Mouse (Mus musculus) brain, embryonic 18.5 days (tissue): ENCODE measurements around the gene Vps54.
"Not testable (repeated sequence)": the region's sequence is repeated elsewhere in the genome, so short reads cannot be mapped to it uniquely, and the experiment has no call there.

Experiments used
- DNase-seq: peaks from one replicate; pipeline ENCODE4 v3.0.0-alpha.2; 2012; ENCODE audit warnings: low read depth, low spot score

Gene Vps54

GRCm38 (mm10) chr11:21241351-21241750 lies 2.3 kb downstream of the Vps54 start:
- no peak for DNase-seq

GRCm38 (mm10) chr11:21247203-21247865 lies 8.3 kb downstream of the Vps54 start:
- DNase-seq = no peak

- DNase-seq = no peak
These were observed 8.9 kb downstream of the Vps54 start for GRCm38 (mm10) chr11:21247940-21248339.

GRCm38 (mm10) chr11:21250366-21250765 lies 11.3 kb downstream of the Vps54 start:
- no peak for DNase-seq

DNA sequence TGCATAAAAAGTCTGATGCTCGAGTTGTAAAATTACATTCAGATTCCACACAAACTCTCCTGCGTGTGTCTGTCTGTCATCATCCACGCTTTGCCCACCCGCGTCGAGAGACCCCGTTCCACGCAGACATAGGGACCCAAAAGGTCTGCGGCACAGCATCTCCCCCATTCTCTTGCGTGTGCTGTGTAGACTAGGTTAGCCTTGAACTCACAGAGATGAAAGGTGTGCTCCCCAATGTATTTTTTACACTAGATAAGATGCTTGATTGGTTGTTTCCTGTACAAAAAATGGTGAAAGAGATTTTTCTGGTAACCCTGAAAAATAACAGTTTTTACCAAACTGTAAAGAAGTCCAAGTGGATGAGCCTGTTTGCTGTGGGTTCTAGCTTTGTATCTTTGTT lies 19.5 kb downstream of the Vps54 start:
- DNase-seq = not testable (repeated sequence)

GRCm38 (mm10) chr11:21265423-21265822 lies 26.3 kb downstream of the Vps54 start:
- no peak for DNase-seq

DNA sequence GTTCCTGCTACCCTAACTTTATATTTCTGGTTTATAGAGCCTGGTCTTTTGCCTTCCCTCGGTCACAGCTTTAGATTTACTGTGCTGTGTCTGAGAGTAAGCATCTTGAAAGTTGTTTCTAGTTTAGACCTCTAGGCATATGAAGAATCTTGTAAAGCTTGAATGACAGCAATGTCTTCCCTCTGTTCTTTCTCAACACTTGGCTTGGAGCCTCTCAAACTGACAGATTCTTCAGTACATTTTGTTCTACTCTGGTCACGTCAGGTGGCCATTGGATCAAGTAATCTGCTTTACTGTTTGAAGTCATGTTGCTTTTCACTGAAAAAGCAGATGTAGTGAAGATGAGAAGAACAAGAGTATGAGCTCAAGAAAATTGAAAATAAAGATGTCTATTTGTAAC lies 37.1 kb downstream of the Vps54 start:
- DNase-seq = no peak

- no peak for DNase-seq
These were observed 47.3 kb downstream of the Vps54 start for GRCm38 (mm10) chr11:21286391-21286790.

- not testable (repeated sequence) for DNase-seq
These were observed 49.1 kb downstream of the Vps54 start for GRCm38 (mm10) chr11:21288153-21288552.

DNA sequence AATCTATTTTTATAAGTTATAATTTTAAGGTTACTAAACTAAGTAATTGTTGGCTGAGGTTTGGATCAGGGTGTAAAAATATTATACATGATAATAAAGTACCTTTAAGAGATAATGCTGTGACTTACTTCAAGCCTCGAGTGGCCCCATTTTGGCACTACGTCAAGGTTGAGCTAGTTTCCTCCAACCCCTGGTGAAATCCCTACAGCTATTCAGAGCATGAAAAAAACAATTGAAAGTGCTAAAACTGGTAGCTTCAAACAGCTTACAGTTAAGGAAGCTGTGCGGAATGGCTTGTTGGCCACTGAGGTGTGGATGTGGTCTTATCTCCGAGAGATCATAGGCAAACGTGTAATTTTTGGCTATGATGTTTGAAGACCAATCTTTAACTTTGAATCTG lies 56.4 kb downstream of the Vps54 start:
- DNase-seq = no peak

- no peak for DNase-seq
These were observed 64.5 kb downstream of the Vps54 start for GRCm38 (mm10) chr11:21303619-21304018.

- DNase-seq = no peak
These were observed 68.1 kb downstream of the Vps54 start for GRCm38 (mm10) chr11:21307078-21307668.

DNA sequence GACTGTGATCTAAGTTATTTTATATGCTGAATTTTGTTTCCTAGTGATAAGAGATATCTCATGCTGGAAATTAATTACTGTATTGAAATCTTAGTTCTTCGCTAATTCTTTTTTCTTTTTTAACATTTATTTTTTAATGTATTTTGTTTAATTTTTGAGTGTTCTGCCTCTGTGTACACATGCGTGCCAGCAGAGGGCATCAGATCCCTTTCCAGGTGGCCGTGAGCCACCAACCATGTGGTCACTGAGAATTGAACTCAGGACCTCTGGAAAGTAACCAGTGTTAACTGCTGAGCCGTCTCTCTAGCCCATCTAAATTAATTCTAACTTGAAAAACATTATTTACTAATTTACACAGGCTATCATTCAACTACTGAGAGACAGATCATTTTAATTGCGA lies 69.0 kb downstream of the Vps54 start:
- no peak for DNase-seq

- no peak for DNase-seq
These were observed 70.4 kb downstream of the Vps54 start for GRCm38 (mm10) chr11:21309516-21309915.

DNA sequence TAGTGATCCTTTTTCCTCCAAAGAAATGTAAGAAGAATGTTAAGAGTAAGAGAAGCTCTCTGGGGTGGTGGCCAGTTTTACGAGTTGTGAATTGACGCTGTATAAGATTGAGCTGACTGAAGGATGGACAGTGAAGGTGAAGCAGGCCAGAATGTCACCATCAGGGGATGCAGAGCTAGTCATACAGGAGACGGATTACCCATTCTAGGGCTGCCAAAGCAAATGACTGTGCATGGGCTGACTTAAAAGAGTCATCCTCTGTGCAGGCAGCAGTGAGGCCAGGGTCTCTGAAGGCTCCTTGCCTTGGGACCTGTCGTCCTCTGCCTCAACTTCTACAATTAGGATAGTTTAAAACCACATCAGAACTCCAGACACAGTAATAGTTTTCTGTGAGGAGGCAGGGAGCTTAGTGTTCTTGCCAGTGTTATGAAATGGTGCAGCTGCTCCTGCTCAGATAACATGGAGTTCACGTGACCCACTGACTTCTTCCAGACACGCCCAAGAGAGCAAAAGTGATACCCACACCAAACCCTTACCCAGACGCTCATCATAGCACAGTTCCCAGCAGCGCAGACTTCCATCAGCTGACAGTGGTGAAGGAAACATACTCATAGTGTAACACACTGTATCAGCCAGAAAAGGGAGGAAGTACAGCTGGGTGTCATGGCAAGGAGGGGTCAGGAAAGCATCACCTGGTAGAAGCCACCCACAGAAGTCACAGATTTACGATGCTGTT lies 75.0 kb downstream of the Vps54 start:
- DNase-seq = no peak

- no peak for DNase-seq
These were observed 82.5 kb downstream of the Vps54 start for GRCm38 (mm10) chr11:21321577-21321976.

DNA sequence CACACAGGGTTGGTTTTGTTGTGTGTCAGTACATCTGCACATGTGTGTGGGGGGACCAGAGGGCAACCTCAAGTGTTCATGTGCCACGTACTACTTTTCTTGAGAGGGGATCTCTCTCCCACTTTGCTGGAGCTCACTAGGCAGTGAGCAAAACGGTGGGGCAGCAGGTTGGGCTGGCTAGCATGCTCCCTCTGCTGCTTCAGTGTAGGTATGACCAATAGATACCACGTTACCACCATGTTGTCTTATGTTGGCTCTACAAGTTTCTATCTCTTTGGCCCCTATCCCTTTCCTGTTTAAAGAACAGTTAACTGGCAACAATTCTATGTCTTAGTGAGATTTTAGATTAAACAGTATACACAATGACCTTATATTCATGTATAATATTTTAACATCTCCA lies 83.3 kb downstream of the Vps54 start:
- no peak for DNase-seq

DNA sequence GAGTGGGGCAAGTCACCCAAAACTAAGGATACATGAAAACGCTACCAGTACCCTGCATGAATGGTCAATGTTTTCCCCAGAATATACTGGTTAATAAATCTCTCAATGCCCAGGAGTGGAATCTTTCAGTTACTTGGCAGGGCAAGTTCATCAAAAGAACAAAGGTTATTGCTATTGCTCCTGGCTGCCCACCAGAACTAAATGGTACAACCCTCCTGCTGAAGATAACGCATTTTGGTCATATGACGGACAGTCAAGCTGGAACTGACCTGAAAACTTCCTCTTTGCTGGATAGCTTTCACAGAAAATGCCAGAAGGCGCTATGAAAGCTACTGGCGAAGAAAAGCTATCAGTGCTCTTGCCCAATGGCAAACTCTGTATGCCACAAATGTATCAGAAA lies 86.7 kb downstream of the Vps54 start:
- no peak for DNase-seq

DNA sequence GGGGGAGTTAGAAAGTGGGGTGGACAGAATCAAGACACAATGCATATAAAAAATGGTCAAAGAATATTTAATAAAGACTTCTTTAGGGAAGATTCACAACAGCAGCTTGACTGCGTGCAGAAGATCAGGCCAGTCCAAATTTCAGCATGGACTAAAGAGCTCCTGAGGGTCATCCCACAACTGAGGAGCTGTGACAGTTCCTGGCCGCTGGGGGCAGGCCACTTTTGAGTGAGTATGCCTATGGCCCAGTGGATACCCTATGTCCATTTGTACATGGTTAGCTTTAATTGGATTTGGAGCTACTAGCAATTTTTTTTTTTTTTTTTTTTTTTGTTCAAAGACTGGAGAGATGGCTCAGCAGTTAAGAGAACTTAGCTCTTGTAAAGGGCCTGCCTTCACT lies 87.7 kb downstream of the Vps54 start:
- DNase-seq = no peak

GRCm38 (mm10) chr11:21327486-21327885 lies 88.4 kb downstream of the Vps54 start:
- DNase-seq = no peak

DNA sequence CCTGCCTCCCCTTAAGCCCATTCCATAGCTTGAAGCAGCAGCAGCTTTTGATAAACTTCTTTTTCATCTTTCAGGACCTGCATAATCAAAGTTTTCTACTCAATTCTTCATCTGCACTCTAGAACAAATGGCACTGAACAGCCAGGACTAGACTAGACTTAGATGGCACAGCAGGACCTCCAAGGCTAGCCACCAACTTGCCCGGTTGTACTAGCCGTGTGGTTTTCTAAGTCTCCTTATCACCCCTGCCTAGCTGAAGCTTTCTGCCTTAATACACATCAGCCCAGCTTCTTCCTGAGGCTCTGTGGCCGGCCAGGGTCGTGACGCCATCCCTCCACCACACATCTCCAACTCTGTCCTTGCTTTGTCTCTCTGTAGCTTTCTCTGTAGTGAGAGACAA lies 89.1 kb downstream of the Vps54 start:
- DNase-seq = no peak

DNA sequence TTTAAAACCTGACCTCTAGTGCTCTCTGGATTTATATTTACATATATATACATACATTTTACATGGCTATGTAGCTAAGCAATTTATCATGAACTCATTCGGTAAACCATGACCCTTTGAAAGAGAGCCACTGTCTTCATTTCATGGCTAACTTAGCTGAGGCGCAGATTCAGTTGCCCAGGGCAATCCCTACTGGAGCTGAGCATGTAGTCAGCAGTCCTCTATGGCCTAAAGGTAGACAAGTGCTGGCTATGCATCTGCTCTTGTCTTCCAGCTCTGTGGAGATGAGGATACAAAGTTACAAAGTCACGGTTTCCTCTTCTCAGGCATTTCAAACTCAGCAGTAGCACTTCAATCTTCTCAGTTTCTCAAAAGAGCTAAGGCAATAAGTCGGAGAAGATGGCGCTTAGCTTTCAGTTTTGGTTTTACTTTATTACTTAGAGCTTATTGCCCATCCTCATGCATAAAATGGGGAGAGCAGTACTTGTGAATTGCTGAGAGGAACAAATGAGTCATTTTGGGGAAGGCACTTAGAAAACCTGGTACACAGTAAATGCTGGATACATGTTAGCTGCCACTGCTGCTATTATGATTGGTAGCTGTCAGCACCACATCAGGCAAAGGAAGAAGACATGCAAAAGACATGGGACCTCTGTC lies 93.7 kb downstream of the Vps54 start:
- DNase-seq = no peak
